Mouse (Mus musculus) hindlimb bud, embryonic 11.5 days (tissue): ENCODE measurements around the gene Tmem119.
"Not testable (repeated sequence)": the region's sequence is repeated elsewhere in the genome, so short reads cannot be mapped to it uniquely, and the experiment has no call there.

ENCODE experiments used
- DNase-seq: peaks from one replicate; pipeline ENCODE4 v3.0.0-alpha.2; 2012; ENCODE audit warnings: low read depth, low spot score; ENCODE audit errors: extremely low spot score

Tmem119 gene

DNA sequence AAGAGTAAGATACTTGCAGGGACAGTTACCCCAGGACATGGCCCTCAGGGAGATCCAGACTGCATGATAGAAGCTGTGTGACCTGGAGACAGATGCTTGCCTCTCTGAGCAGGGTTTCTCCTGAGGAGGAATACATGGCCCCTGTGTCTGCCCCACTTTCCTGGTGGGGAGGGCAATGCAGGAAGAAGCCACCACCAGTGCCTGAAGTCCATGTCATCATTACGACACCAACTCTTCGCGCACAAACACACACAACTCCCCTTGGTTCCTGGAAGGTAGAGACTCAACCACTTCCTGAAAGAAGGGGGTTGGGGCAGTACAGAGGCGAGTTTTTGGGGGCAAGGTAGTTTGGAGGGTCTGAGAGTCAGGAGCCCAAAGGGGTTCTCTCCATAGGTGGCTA lies 23.9 kb upstream of the Tmem119 start:
- no peak for DNase-seq

DNA sequence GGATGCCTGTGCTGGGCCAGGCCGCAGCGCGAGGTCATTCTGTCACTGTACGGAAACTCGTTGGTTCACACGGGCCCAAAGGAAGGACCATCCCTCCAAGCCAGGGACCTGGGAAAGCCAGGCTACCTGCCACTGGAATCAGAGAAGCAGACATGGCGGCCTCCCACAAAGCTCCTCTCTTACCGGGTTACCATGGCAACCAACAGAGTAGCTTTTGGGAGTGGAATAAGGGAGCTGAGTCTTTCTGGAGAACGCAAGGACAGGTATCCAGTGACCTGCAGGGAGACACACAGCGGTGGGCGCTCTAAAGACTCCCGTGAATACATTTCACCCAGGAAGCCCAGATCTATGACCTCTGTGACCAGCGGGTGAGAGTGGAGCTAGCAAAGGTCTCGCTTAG lies 18.3 kb upstream of the Tmem119 start:
- no peak for DNase-seq

DNA sequence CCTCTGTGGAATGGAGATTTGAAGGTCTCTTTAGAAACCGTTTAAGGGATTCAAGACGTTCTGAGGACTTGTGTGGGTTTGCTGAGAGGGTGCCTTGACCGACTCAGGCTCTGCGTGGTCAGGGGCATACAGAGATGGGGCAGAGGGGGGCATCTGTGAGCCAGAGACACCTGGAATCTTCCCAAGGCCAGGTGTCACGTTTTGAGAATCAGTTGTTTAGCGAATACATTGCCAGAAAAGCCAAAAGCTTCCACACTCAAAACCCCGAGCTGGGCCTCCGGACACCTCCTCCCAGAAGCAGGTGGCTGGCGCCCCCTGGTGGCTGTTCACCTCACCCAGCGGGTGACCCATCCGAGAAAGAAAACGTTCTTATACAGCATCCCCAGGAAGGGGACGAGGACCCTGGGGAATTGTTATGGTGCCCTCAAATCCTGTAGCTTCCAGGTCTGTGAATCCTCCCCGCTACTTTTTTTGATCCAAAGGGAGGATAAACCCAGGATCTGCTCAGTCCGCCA lies 15.4 kb upstream of the Tmem119 start:
- peak; percentile 66 for DNase-seq

DNA sequence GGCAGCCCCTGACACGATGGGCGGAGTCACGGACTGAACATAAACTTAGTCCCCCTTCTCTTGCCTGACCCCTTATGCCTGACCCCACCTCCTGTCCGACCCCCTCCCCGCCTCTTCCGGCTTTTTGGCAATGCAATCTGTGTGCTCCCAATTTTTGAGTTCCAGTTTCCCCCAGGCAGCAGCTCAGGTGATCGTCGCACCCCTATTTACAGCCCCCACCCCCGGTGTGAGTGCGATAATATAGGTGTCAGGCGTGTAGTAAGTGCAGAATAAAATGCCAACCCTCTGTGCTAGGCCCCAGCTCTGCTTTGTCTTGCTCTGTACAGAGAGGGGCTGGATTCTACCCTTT lies 14.7 kb upstream of the Tmem119 start:
- no peak for DNase-seq

DNA sequence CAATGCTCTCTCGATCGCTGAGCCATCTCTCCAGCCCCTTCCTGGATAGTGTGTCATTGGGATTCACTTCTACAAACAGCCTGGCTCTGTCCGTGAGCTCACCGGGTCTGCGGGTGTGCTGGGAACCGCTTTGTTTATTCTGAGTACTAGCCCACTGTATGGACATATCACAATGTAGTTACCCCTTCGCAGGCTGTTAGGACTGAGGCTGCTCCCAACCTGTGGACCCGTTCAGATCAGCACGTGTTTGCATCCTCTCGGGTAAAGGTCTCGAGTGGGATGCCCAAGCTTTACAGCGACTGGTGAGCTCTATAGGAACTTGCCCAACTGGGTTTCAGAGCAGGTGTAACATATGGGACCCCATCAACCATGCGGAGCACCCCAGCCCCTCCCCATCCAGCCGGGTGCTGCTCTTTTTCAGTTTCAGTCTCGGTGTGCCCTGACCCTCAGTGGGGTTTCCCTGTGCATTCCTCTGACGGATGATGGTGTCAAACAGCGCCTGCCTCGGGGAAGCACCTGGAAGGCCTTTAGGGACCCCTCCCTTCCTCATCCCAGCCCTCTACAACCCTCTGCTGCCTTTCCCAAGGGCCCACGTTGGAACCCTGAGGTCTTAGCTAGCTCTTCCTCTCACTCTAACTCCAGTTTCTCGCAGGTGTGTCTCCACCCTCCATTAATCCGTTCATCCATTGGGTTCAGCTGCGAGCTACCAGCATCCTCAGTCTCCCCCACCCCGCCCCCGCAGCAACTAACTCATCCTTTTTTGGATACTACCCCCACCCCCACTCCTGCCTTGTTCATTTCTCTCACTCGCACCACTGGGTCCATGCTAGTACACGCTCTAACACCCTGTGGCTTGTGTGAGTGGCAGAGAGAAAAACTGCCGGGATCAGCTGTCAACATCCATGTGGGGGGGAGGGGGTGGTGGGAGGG lies 14.1 kb upstream of the Tmem119 start:
- DNase-seq = no peak

DNA sequence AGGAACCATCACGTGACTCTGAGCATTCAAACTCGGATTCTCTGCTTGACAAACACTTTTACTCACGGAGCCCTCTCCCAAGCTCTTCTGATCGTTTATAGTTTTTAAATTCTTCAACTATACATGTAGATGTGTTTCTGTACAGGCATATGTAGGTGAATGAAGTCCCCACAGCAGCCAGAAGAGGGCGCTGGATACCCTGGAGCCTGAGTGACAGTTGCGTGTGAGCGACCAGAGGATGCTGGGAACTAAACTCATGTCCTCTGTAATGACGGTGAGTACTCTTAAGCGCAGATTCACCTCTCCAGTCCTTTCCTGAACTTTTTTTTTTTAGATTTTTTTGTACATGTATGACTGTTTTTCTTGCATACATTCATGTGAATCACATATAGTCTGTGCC lies 13.3 kb upstream of the Tmem119 start:
- no peak for DNase-seq

DNA sequence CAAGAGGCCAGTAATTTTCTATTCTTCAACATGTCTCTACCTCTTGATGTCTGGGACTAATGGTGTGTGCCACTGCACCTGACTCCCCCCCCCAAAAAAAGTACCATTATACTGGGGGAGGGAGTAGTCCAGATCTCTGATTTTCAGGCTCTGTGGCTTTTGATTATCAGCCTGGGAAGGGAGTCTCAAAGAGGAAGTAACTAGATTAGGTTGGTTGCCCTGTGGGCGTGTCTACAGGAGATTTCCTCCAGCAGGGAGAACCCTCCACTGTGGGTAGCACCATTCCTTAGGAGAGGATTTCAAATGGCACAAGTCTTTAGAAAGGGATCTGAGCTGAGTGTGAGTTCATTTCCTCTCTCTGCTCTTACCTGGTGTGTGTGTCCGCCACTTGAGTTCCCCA lies 12.3 kb upstream of the Tmem119 start:
- no peak for DNase-seq

DNA sequence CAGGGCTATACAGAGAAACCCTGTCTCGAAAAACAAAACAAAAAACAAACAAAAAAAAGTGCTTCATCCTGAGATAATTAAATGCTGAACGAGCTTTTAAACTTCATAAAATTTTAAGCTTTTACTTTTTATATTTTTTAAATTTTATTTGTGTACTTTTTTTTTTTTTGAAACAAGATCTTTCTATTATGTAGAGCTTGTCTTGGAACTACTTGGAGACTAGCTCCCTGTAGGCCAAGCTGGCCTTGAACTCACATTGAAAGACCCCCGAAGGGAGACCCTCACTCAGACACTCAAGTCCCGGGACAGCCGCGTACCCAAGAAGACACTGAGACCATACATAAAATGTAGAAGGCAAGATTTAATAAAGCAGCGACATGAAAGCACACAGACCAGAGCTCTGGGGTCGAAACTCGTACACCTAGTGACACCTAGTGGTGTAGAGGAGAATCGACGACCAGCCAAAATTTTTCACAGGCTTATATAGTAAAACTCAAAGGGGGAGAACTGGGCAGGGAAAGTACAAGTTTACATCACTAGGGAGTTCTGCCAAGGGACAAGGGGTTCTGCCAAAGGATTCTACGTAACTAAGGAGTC lies 11.6 kb upstream of the Tmem119 start:
- DNase-seq = not testable (repeated sequence)

DNA sequence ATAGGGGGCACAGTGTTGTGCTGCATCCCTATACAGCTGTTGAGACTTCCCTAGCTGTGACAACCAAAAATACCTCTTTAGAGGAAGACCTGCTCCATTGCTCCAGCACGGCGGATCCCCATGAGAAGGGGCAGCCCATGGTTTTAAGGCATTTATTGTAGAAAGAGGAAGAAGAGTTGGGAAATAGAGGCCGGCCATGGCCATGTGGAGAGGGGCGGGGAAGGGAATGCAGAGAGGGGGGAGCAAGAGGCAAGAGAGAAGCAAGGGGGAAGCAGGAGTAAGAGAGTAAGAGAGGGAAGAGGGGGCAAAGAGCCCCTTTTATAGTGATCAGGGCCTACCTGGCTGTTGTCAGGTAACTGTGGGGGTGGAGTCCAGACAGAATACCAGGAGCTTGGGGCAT lies 9.8 kb upstream of the Tmem119 start:
- DNase-seq = no peak

DNA sequence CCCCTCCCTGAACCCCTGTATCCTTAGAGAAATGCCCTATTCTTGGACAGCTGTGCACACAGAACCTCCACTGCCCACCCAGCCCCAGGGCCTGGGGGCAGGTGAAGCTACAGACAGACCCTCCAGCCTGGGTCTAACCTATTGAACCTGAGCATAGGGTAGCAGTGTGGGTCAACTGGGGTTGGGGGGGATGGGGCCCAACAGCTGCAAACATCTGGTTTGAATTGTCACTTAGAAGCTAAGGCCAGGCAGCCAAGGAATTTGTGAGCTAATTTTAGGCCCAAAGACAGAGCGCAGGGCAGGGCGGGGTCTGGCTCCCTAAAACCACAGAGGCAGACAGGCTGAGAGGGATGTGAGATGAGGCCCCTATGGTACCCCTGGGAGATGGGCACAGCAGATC lies 7.9 kb upstream of the Tmem119 start:
- peak; percentile 63 for DNase-seq

DNA sequence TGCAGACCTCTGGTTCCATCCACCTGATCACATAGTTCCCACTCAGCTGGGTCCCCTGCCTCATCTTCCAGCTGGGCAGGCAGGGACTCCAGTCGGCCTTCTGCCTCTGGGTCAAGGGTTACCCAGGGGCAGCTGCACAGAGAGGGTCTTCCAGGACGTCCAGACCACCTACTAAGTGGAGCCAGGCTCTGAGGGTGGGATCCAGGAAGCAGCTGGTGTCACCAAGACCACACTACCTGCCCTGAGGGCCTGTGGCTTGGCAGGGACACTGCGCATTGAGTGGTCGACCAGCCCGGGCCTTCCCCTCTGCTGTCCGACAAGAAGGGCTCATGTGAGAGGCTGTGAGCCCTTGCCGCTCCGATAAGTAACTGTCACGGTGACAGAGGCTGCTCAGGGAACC lies 7.4 kb upstream of the Tmem119 start:
- no peak for DNase-seq

DNA sequence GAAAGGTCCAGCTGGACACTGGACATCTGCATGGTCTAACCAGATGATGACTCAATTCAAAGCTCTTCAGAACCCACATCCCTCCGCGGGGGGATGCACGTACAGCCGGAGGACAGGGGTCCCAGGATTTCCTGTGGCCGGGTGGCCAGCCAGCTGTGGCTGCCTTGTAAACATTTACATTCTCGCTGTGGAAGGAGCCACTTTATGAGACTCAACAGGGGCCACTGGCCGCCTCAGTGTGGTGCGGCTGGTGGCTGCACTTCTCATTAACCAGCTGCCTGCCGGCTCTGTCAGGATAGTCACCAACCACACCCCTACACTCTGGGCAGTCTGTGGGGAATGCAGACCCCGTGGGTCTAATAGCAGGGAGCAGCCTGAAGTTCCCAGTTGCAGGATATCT lies 6.1 kb upstream of the Tmem119 start:
- no peak for DNase-seq

DNA sequence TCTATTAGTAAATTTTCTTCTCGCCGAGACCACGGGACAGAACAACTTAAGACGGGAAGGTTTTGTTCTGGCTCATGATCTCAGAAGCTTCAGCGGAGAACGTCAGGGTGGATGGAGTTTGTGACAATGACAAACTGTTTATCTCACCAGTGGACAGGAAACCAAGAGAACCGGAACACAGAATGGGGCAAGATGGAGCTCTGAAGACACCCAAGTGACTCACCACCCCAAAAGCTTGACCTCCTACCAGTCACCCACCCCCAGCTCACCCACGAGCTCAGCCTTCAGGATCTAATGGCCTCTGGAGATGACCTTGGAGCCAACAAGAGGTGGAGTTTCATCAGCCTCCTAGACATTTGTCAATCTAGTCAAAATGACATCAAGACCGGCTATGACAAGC lies 5.0 kb upstream of the Tmem119 start:
- DNase-seq = no peak

DNA sequence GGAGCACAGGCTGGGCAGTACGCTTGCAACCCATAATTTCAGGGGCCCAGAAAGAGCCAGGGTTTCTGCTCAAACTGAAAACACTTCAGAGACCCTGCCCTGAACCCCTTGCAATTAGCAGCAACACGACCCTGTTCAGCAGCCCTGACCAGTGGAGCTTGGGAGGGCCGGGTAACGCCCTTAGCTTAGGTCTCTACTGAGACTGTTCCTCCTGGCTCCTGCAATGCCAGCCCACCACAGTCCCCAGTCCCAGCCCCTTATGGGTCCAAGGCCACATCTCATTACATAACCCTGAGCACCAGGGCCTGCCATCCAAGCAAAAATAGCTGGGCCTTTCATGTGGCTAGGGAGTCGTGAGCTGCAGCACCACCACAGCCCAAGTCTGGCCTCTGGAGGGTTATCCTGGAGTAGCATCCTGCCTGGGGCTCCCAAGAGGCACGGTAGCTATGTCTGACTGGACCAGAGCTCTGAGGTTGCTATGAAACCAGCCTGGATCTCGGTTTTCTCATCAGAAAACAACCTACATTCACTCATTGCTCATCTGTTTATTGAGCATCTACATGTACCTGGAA lies 4.2 kb upstream of the Tmem119 start:
- no peak for DNase-seq

DNA sequence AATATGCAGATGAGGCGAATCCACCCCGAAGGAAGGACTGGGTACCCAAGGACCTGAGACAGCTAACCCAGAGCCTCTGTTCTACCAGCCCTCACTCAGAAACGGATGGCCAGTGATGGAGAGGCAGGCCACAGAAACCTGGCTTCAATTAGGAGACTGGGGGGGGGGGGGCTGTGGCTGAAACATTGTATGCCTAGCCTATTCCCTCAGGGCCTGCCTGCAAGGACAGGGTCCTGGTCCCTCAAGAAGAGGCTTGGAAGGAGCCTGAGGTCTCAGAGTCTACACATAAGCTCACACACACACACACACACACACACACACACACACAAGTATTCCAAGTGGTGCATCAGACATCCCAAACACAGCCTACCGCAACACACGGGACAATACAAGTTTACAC lies 625 bp downstream of the Tmem119 start:
- no peak for DNase-seq

DNA sequence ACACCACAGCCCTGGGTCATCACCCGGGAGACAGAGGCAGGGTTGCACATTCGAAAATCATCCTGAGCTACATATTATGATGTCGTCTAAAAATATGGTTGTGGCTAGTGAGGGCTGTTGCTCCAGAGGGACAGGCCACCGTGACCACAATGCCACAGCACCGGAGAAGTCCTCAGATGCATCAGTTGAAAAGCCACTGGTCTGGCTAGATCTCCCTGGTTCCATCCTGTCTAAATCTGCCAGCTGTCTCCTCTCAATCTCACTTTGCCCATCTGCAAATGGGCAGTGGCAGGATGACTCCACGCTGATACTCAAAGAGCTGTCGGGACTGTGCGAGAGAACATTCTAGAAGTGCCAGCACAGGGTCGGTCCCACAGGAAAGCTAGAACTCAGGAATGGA lies 1.8 kb downstream of the Tmem119 start:
- DNase-seq = no peak

DNA sequence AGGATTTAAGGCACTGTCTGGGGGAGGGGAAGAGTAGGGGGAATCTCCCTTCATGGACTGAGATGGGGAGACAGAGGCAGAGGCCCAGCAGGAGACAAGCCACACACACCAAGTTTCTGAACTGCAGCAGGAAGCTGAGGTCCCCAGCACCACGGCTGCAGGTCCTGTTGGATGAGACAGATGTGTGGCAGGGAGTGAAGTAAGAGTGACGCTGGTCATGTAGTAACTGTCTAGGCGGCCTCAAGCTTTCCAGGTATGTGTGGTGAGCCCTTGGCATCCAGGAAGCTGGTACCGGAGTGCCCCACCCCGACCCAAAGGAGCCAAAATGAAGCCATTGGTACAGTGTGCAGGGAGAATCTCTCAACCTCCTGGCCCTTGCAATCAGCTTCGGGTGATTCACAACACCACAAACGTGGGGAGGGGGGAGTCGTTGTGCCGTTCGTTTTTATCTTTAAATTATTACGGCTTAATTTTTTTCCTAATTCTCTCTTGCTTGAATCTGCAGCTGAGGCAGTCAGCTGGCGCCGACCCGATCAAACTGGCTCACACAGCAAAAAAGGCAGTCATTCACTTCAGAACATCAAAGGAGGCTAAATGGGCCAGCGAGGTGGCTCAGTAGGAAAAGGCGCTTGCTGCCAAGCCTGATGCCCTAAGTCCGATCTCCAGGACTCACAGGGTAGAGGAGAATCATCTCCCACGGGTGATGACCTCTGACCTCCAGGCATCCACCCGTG lies 3.0 kb downstream of the Tmem119 start:
- DNase-seq = no peak

DNA sequence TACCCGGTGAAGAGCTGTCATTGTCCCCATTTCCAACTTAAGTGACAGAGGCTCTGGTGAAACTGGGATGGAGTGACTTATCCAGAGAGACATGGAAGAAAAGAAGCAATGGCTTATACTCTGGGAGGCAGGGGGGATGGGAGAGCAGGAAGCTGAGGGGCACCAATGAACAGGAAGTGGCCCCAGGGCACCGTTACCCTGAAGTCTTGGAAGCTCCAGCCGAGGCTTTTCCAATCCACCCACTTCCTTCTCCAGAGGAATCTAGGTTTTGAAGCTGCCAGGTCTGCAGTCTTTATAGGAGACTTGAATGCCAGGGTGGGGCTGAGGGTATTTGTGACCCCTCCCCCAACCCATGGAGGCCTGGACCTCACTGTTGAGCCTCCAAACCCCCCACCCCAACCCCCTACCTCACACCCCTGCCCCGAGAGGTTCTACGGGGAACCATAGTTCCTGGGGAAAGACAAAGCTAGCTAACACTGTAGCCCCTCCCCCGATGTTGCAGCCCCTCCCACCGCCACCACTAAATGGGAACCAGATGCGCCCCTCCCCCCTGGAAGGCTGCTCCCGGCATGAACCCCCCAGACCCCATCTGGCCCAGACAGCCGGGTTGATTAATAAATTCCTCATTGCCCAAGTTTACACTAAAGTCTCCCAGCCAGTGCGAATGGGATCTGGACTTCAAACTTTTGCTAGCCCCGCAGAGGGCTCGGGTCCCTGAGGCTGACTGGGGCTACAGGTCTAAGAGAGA lies 3.7 kb downstream of the Tmem119 start:
- peak; percentile 64 for DNase-seq

DNA sequence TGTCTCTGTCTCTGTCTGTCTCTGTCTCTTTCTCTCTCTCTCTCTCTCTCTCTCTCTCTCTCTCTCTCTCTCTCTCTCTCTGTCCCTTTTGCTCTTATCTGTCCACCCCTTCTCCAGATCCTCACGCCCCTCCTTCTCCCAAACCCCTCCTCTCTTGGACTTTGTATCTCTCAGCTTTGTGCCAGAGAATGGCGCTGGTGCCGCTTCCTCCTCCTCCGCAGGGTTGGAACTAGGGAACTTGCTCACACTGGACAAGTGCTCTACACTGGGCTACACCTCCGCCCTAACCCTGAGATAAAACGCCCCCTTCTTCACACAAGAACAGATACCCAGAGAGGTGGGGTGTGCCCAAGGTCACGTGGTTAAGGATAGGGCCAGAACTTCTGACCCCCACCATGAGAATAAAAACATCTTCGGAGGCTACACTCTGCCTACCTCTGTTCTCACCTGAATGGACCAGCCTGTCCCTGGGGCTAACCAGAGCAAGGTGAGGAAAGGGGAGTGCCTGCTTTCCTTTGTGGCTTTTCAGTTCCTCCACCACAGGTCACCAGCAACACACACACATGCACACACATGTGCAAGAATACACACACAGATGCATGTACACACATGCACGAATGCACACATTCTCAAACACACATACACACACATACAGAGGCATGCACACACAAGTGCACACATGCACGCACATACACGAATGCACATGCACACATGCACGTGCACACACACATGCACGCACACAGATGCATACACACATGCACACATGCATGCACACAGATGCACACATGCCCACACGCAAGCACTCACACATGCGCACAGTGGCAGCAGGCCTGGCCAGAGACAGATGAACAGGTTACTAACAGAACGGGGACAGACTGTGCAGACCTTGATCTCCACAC lies 8.9 kb downstream of the Tmem119 start:
- DNase-seq = no peak
